Mouse (Mus musculus): ENCODE results near the gene Rarres2.
A peak's percentile ranks its signal among the peaks of the same experiment; 100 is the strongest.

The Rarres2 gene

DNA sequence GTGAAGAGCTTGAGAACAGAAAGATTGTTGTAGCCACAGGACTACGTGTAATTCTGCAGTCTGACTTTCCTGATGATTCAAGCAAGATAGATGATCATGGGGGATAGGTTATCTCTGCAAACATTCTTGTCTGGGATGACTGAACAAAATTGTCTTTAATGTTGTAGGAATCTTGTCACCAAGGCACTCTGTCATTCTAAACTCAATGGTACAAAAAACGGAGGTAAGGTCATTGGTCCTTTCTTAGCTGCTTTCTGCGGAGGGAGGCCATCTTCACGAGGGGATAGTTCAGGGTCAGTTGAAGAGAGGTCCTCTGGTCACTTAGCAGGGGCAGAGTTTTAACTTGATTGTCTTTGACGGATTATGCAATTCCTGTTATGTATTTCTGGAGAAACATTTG lies 6.1 kb upstream of the Rarres2 start:
- DNase-seq, result no peak

DNA sequence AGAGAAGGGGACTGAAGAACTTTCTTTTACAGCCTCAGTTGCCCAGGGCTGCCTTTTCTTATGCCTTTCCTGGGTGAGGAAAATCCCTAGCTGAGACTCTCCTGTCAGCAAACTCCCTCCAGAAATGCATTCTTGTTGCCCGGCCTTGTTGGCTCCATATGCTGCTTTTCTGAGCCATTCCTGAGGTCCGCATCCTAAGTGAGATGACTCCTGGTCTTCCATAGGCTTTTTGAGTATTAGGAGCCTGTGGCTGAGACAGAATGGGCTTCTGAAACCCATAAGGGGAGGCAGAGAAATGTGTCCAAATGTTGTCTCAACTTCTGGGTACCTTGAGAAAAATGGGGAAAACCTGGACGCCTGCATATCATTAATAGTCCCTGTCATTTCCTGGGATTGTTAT lies 1.4 kb upstream of the Rarres2 start:
- DNase-seq, result no peak

DNA sequence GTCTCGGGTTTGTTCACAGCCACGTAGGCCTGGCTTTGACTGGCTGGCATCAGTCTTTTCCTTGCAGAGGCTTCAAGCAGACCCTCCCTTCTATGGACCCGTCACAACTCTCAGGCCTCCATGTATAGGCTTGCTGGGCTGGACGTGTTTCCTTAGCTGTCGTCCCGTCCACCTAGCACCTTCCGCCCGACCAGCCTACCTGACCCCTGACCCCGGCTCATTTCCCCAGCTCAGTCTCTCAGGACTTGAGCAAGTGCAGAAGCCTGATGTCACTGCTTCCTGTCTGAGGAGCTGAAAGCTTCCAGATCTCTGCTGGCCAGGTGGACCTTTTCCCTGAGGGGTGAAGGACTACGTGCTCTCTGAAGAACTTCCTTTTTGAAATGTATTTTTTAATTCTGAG lies 691 bp upstream of the Rarres2 start:
- peak; percentile 58 for DNase-seq

DNA sequence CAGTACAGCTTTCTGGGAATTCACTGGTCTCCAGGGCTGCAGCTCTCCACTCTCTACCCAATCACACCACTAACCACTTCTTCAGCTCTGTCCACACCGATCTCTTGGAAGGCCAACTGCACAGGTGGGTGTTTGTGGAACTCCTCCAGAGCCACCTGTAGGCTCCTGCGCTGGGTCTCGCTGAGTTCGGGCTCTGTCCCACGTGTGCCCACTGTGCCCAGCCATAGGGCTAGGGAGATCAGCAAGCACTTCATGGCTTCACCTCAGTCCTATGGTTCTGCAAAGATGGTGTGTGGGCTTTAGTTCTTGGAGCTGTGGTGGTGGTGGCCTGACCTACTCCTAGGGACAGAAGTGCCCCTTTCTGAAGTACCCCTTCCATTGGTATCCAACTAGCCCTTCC lies 575 bp downstream of the Rarres2 start:
- DNase-seq, result no peak

DNA sequence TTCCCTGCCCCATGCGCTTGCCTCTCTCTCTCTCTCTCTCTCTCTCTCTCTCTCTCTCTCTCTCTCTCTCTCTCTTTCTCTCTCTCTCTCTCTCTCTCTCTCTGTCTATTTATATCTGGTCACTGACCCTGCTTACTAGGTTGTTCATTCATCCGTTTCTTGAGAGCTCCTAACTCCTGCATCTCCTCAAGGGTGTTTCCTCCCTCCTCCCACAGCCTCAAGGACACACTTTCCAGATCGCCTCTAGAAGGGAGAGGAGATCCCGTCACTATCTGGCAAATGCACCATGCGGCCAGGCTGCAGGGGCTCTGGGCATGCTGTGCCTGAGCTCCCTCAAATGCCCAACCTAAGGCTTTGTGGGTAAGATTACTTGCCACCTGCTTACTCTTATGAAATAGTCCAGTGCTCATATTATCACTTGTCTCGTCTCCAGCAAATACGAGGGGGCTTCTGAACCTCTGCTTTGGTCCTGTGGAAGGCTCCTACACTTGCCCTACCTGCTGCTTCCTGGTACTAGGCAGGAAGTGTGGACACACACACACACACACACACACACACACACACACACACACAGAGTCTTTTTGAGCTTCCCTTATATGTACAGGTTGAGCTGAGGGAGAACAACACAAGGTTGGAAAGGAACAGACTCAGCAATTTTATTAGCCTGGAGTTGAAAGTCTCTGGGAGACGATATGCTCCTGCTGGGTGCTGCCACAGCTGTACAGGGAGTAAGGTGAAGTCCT lies 3.4 kb downstream of the Rarres2 start:
- DNase-seq, result no peak

DNA sequence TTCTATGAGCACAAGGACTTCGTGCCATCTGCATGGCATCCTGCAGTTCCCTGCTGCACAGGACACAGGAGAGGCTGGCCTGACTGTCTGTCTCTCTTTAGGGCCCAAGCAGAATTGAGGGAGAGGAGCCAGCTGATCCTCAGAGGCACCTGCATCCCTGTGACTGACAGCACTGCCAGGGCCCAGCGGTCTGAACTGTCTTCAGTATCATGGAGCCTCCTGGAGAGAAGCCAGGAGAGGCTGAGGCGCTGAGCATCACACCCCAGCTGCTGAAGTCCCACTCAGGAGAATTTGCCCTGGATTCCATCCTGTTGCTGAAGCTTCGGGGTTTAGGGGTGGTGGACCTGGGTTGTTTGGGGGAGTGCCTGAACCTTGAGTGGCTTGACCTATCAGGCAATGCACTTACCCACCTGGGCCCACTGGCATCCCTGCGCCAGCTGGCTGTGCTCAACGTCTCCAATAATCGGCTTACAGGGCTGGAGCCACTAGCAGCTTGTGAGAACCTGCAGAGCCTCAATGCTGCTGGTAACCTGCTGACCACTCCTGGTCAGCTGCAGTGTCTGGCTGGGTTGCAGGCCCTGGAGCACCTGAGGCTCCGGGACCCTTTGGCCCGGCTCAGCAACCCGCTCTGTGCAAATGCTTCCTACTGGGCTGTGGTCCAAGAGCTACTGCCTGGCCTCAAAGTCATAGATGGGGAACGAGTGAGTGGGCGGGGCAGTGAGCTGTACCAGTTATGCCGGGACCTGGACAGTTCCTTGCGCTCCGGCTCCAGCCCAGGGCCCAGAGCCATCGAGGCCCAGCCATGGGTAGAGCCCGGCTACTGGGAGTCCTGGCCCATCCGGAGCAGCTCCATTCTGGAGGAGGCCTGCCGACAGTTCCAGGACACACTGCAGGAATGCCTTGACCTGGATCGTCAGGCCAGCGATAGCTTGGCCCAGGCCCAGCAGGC lies 4.3 kb downstream of the Rarres2 start:
- peak; percentile 85 for DNase-seq

DNA sequence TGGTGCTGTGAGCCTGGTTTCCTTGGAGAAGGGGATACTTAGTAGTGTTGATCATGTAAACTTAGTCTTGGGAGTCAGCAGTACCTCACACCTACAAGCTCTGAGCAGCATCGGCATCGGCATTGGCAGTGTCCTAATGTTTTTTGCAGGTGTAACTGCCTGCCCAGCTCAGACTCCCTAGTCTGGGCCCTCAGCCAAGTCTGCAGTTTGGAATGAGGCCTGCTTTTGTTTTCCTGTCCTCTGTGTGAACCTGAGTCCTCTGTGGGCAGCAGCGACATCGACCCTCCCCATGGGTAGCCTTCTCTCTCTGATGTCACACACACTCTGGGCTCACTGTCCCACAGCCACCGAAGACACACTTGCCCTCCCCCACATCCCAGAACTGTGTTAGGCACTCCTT lies 6.3 kb downstream of the Rarres2 start:
- DNase-seq, result peak; percentile 91

DNA sequence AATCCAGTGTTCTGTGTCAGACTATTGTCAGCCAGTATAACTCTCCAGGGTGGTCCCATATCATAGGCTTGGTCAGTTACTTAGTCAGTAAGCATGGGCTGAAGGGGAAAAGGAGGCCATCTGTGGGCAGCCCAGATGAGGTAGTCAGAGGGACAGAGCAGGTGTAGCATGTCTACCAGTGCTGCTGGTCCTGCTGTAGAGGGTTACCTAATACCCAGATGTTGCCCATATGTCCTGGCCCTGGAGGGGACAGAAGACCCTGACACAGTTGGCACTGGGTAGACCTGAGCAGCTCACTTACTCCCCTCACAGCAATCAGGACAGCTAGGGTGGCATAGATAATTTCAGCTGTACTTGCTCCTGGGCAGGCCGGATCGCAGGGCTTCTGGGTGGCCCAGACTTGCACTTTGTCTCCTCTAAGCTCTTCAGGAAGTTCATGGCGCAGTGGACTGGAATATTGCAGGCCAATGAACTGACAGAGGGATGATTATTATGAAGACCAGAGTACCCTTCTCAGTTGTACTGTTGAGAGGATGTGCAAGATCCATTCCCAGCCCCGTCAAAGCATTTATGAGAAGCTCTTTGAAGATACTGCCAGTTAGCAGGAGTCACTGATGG lies 6.8 kb downstream of the Rarres2 start:
- DNase-seq, result no peak

DNA sequence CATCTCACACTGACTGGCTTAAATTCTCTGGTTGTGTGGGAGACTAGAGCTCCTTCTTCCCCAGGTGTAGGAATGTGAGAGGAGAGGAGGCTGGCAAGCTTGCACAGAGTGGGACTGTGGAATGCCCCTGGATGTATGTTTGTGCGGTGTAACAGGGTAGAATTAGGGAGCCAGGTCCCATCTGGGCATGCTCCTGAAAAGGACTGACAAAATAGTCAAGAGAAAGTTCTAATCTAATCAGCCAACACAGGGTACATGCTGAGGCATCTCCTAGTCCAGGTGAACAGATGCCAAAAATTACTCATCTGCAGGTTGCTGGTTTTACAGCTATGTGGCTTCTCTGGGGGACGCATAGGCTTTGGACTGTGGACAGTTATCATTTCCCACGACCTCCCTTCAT lies 16.6 kb downstream of the Rarres2 start:
- no peak for DNase-seq

DNA sequence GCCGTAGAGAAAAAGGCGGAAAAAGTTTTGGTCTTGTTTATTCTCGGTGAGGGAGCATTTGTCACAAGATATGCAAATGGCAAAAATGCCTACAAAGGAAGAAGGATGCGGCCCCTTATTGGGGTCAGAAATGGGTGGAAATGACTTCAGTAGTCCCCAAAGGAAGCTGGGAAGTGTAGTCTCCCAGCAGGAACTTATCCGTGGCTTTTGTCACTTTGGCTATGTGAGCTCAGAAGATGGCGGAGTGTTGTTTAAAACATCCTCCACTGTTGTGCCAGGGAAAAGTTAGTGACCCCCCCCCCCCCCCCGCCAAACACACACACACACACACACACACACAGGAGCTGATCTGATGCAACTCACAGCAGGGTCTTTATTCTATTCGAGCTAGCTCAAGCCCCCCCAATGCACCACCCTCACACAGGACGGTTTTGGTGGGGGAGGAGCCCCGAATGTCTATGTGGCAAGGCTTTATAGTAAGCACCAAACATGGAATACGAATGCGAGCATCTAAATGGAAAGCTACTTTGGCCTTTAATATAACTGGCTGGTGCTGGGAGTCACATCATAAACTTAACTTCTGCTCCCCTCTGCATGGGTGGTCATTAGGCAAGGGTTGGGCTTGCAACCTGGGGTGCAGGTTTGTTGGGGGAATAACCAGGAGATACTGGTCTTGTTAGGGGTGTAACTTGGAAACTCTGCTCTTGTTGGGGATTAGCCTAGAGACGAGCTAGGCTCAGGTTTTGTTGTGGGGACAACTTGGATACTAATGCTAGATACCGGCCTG lies 17.3 kb downstream of the Rarres2 start:
- peak; percentile 78 for DNase-seq

DNA sequence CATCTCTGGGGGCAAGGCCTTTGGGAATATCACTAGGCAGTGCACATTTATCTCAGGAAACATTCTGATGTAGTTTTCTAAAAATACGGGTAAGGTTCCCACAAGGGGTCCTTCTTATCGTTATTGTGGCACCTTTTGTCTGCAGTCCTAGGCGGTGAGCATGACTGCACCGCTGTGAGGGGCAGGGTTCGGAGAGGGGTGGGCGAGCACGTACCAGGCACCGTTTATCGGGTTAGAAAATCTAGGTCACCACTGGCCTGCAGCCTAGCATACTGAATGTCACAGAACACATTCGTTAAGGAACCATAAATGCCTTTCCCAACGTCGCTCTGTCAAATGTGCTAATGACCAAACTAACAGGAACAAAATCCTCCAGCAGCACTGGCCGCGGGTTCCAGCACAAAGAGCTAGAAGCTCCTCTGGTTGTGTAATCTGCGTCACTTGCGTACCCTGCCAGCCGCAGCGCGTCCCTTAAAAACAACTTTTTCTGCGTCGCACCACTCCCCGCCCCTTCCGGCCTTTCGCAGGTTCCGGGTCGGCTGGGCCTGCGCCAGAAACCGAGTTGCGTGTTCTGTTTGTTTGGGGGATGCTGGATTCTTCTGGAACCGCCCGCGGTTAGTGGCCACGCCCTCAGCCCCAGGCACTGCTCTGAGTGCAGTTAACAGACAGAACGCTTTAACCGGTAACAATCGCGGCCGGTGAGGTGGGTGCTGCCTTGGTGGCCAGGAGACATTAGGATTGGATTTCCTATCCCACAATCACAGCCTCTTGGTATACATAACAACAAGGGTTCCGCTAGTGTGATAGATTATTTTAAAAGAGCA lies 18.1 kb downstream of the Rarres2 start, which contains the start of gene Lrrc61:
Gene Lrrc61 (plus strand): TSS at position 517 of the 824 bp plus-strand sequence.
- peak; percentile 97 for DNase-seq

DNA sequence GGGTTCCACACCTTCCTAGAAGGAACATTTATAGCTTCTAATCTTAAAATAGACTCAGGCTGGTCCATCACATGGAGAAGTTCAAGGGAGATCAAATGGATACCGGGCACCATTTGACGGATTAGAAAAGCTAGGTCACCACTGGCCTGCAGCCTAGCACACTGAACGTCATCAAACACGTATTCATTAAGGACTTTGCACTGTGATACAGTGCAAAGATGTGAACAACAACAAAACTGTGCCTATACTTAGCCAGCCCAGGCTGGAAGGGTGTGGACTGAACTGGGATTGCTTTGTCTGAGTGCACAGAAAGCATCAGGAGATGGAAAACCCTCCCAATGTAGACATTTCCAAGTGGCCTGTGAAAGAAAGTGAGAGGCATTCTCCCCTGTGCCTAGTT lies 18.8 kb downstream of the Rarres2 start:
- DNase-seq, result no peak

DNA sequence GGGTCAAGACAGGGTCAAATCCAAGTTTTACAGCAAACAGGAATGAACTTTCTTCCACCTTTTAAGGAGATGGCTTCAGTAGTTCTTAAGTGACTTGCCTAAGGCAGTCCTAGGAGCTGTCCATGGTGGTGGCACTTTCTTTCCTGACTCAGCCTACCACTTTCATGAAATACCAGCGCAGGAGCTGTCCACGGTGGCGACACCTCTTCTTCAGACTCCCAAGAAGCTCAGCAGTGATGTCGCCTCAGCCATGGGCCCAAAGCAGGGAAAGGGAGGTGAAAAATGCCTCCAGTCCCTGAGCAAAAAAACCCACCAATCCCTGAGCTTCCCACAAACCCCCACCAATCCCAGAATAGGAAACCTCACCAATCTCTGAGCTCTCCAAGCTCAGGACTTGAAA lies 19.7 kb downstream of the Rarres2 start:
- no peak for DNase-seq

DNA sequence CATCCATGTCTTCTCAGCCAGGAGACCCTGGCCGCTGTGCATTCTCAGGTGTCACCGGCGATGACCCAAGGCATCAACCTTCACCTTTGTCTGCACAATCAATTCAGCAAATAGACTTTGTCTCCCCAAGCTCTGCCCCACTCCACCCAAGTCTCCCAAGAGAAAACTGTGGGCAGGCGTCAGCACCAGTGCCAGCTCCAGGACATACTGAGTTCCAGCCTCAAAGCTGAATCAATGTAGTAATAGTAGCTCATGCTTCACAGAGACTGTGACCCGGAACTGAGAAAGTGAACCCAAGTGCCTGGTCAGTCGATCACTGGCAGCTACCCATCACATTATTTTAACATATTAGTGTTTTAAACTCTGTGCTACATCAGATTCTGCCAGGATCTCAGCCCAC lies 24.3 kb downstream of the Rarres2 start:
- DNase-seq, result no peak

DNA sequence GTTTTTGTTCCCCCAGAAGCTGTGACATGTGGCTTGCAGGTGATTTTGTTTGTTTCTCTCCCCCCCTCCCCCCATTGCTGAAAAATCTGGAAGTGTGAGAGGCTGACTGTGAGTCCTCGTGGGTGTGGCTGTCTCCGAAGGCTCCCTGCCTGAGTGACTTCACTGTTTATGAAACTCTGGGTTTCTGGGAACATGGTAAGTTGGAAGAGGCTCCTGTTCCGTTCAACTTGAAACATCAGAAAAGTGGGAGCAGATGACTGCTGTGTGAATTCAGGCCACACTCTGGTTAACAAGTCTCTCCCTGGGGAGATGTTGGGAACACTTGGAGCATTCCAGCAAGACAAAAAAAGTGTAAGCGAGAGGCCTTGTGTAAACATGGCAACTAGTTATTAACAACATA lies 25.7 kb downstream of the Rarres2 start:
- no peak for DNase-seq

DNA sequence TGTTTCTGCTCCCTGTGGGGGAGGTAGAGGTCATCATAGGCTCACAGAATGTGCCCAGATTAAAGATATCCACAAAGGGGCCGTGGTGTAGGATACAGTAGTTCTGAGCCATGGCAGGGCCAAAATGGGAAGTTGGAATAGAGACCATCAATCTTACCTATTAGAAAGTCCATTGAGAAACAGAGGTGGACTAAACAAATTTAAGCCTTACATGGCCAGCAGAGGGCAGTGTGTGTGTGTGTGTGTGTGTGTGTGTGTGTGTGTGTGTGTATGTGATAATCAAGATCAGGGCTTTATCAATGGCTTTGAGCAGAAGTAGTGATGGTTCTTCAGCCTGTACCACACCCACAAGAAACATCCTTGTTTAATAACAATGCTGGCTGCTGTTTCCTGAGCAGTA lies 26.3 kb downstream of the Rarres2 start:
- DNase-seq, result peak; percentile 58

DNA sequence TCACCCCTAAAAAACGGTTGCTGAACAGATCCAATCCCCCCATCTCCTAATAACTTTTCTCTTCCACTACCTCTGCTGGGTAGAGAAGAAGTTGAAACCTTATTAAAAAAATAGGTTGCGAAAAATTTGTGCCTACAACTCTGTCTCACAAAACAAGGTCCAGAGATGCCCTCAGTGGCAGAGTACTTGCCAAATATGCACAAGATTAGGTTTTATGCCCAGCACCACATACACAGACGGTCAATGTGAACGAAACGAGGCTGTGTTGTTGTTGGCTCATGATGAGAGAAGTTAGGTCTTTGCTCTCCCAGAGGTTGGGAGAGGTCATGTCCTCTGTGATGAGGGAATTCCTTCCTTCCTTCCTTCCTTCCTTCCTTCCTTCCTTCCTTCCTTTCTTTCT lies 27.3 kb downstream of the Rarres2 start:
- no peak for DNase-seq

DNA sequence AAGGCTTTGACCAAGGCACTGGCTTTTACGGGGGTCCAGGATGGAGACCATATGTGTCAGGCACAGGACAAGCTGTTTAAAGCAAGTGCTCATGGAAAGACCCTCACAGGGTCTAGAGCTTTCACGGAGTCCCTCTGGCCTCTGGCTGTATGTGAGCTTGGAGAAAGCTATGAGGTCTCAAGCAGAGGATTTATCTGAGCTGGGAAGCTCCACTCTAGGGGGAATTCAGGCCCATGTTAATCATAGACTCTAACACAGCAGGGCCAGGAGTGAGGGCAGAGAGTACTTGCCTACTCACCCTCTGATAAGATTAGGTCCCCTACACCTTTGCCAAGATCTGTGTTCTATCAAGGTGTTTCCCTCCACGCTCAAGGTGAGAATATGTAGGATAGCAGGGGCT lies 30.0 kb downstream of the Rarres2 start:
- DNase-seq, result no peak

DNA sequence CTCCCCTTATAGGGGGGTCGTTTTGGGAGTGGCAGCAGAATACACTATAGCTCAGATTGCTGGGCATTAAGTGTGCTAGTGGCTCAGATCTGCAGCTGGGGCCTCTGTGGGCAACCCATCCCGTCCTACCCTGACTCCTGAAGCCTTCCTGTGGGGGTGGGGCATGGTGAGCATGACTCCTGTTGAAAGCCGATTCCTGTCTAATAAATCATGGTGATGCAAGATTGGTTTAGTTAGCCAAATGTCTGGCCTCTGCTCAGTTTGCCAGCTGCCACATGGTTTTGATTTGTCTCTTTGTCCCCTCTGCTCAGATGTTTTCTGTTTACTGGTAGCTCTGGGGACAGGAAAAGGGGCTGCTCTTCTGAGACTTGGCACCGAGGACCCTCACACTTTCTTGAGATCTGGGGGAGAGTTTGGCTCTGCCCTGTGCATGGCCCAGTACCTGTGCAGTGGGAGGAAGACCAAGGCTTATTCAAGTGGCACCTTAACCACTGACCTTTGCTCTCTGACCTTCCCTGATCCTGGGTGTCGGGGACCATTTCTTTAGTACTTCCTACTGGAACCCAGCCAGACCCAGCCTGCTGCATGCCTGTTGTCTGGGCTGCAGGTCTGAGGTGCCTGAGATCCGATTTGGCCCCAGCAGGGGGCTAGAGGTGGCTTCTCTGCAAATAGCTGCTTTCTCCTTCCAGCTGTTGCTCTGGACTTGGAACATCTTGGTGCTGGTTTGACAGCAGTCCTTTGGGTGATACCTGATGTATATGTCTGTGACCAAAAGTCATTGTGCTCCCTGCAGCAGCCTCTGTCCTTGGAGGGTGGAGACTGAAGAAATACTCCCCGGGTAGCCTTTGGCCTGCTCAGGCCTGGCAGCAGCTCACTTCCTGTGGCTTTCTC lies 30.8 kb downstream of the Rarres2 start:
- peak; percentile 54 for DNase-seq

DNA sequence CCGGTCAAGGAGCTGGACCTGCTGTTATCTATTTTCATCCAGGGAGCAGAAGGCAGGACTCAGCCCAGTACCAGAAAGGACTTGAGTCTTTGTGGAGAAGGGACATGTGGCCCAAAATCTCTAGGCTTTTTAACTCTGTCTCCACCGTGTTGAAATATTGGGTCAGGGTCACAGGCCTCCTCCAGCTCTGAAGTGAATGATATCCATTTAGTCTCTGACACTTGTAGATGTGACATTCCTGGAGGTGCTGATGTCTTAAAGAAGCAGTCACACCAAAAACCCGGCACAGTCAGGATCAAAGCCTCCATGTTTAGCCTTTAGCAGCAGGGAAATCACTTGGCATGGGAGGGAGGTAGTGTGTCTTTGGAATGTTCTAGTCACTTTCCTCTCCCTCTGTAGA lies 31.9 kb downstream of the Rarres2 start:
- no peak for DNase-seq

DNA sequence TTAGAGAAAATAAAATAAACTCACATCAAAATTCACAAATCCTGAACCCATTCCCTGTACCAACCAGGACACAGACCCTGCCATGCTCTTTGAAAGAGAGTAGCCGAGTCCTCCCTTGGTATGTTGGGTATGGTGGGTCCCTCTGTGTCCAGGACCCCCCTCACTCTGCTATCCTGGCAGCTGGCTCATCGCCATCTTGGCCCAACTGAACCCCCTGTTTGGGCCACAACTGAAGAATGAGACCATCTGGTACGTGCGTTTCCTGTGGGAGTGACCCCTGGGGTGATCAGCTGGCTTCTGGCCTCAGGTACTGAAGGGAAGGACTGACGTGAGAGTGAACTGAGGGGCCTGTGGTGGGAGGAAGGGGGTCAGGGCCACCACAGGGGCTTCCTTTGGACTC lies 32.7 kb downstream of the Rarres2 start:
- DNase-seq, result no peak
